ENCODE assay signal across 9 mouse cellular contexts in the genomic region with DNA sequence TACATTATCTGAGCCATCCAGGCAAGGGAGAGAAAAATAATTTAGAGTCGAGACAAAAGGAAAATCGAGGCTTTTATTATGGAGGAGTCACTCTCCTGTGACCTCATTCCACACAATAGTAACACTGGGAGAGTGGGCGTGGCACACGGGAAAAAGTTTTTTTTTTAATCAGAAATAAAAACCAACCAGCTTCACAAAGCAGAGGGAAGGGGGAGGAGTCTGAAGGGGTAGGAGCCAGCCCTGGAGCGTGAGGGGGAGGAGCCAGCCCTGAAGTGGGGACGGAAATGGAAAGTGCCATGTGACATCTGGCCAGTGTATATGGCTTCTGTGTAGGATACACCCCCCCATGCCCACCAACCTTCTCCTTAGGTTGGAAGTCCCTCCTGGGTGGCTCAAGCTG. TPM values are rescaled to one million over a fixed set of nuclear protein-coding genes. Genes with fewer than 3 reads are reported as not detected.
DNase-seq lines count a peak whose midpoint lies in the region; ATAC-seq and TF ChIP-seq lines count a peak whose summit lies in the region.
"Had no signal": no experiment of that assay in that cellular context is flagged by ENCODE, and none has a peak within 500 bp of the region (broad histone marks: within the 10 kb centered on the region; RNA-seq: fewer than 3 reads in every experiment).

No protein-coding gene starts in this region.

- DNase-seq in heart, adult 11 months, result peak; percentile 95
- DNase-seq in heart, postnatal 25 days (ENCODE audit: low spot score), result no peak
- peak; percentile 86 for DNase-seq in lung, postnatal 10 days
- no peak for DNase-seq in layer of hippocampus, adult 11-12 months (ENCODE audit: low spot score)
- no peak for DNase-seq in adrenal gland, postnatal 10 days
- no peak for DNase-seq in spleen, postnatal 14 days (ENCODE audit: low spot score in 2 of 2)

- peak overlapping the region; percentile 71 for H3K4me3 ChIP-seq in E14TG2a.4 (replicated peaks; ENCODE audit: low read length)
- H3K4me3 ChIP-seq: hindbrain, embryonic 15.5 days had no signal

- no peak for TF ChIP-seq CTCF in E14TG2a.4 (conservative IDR thresholded peaks at IDR 0.05; ENCODE audit: low read length)

- H3K4me1 ChIP-seq in E14TG2a.4 (replicated peaks; ENCODE audit: low read depth, low read length), result peaks cover 96% of the 10 kb centered on the region
- H3K4me1 ChIP-seq: hindbrain, embryonic 15.5 days had no signal

- intact Hi-C loops in heart, postnatal 25 days (cut with DNase I), result no loop called here

- no peaks in the 10 kb centered on the region for H3K36me3 ChIP-seq in E14TG2a.4 (ENCODE audit: insufficient read depth, low read length)
- H3K36me3 ChIP-seq: hindbrain, embryonic 15.5 days had no signal

- no peaks in the 10 kb centered on the region for H3K9me3 ChIP-seq in E14TG2a.4 (ENCODE audit: low read length)
- H3K9me3 ChIP-seq: hindbrain, embryonic 15.5 days had no signal

- no peaks in the 10 kb centered on the region for H3K27me3 ChIP-seq in E14TG2a.4 (ENCODE audit: insufficient read depth, low read length)
- H3K27me3 ChIP-seq: hindbrain, embryonic 15.5 days had no signal

- ATAC-seq in granulocyte monocyte progenitor cell, adult 5-6 weeks (replicated peaks; ENCODE audit: poor library complexity, severe bottlenecking), result peak; percentile 60

RNA-seq across cellular contexts. Expression of a gene that starts 18.7 kb away (rescaled TPM):
- 10 to 100 TPM in 1 of 2 experiments, 1 to 10 TPM in 1; 8.2 to 14.1 TPM for total RNA-seq in heart, postnatal 25 days (2021)
- total RNA-seq in granulocyte monocyte progenitor cell, adult 5-6 weeks (2014; fragmentation: Nextera tagmentation), result 20.1 and 21.5 TPM in 2 replicates
- total RNA-seq in granulocyte monocyte progenitor cell, adult 5-6 weeks (2017), result 25.6 and 27.6 TPM in 2 replicates
- total RNA-seq in adrenal gland, postnatal 10 days (2021), result 10 to 100 TPM; 11.7 to 44.5 TPM

RNA-seq across cellular contexts. Expression of a gene that starts 30.5 kb away (rescaled TPM):
- 1 to 10 TPM; 4.6 to 5.6 TPM for total RNA-seq in heart, postnatal 25 days (2021)
- total RNA-seq in granulocyte monocyte progenitor cell, adult 5-6 weeks (2014; fragmentation: Nextera tagmentation), result 24.9 and 35.1 TPM in 2 replicates
- total RNA-seq in granulocyte monocyte progenitor cell, adult 5-6 weeks (2017), result 56.2 and 62.8 TPM in 2 replicates
- total RNA-seq in adrenal gland, postnatal 10 days (2021), result 10 to 100 TPM; 14.5 to 16.5 TPM

RNA-seq across cellular contexts. Expression of a gene that starts 47.8 kb away (rescaled TPM):
- total RNA-seq in heart, postnatal 25 days (2021), result 100 to 1,000 TPM; 143 to 148 TPM
- 145 and 158 TPM in 2 replicates for total RNA-seq in granulocyte monocyte progenitor cell, adult 5-6 weeks (2014; fragmentation: Nextera tagmentation)
- 38.2 and 50.4 TPM in 2 replicates for total RNA-seq in granulocyte monocyte progenitor cell, adult 5-6 weeks (2017)
- total RNA-seq in adrenal gland, postnatal 10 days (2021), result 100 to 1,000 TPM; 271 to 285 TPM

Comparison
In these comparisons a context has a peak if more than half of its experiments do, and no peak if none do; other contexts are left out.
1. DNase-seq: peak in heart, adult 11 months (single experiment) and lung, postnatal 10 days (single experiment); none in heart, postnatal 25 days (single experiment), layer of hippocampus, adult 11-12 months (single experiment), adrenal gland, postnatal 10 days (single experiment) and spleen, postnatal 14 days (0 of 2).